In the genomic region with DNA sequence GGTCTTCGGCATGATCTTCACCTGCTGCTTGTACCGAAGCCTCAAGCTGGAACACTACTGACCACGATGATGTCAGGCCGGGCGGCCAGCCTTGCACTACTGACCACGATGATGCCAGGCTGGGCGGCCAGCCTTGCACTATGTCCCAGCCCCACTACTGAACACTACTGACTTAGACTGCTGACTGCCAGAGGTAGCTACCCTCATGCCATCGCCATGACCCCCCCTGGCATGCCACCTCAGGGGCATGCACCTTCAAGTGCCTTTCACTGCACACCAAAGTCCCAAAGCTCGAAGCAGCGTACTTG, we compare ENCODE assay signal across 13 mouse cellular contexts. TPM values are rescaled to one million over a fixed set of nuclear protein-coding genes. Genes with fewer than 3 reads are reported as not detected.
"Had no signal": no experiment of that assay in that cellular context is flagged by ENCODE, and none has a peak within 500 bp of the region (broad histone marks: within the 10 kb centered on the region; RNA-seq: fewer than 3 reads in every experiment).

No protein-coding gene starts in this region.

- DNase-seq: kidney, adult 18-20 months; kidney, postnatal 14 days; lung, embryonic 14.5 days; lung, postnatal 10 days; lung, postnatal 4 days; midbrain, embryonic 14.5 days; right cerebral cortex, postnatal 4 days; spleen, adult 18-20 months; thymus, adult 18-20 months had no signal

- H3K9ac ChIP-seq: limb, embryonic 15.5 days; liver, embryonic 12.5 days; lung, embryonic 14.5 days had no signal

- ATAC-seq: liver, embryonic 12.5 days had no signal

- H3K9me3 ChIP-seq: limb, embryonic 15.5 days; liver, embryonic 12.5 days had no signal

- H3K4me3 ChIP-seq: left cerebral cortex, adult 2 months; limb, embryonic 15.5 days; liver, embryonic 12.5 days had no signal

- H3K27ac ChIP-seq: left cerebral cortex, adult 2 months; limb, embryonic 15.5 days had no signal

- H3K4me2 ChIP-seq: limb, embryonic 15.5 days; lung, embryonic 14.5 days had no signal

RNA-seq across cellular contexts. Expression of a gene that starts 4.4 kb away (rescaled TPM):
- total RNA-seq: neutrophil, adult 5-6 weeks had no signal
